Mouse (Mus musculus): Measurements from ENCODE around the gene Scn3b.

Gene Scn3b

DNA sequence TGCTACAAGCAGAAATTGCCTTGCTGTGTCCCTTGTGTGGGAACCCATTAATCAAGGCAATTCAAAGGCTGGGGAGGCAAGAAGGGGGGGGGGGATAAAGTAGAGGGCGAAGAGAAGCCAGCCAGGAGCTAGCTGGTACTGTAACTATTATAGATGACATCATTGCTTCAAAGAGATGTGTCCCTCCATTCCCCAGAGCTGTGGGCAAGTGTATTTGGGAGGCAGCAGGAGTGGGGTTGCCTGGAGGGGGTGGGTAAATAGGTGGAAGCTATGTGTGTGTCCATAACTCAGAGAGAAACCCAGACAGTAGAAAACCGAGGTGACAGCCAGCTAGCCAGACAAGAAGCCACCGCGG is 292 bp upstream of the Scn3b start:
- DNase-seq (ENCODE audit: low spot score in 2 of 2), result no peak

DNA sequence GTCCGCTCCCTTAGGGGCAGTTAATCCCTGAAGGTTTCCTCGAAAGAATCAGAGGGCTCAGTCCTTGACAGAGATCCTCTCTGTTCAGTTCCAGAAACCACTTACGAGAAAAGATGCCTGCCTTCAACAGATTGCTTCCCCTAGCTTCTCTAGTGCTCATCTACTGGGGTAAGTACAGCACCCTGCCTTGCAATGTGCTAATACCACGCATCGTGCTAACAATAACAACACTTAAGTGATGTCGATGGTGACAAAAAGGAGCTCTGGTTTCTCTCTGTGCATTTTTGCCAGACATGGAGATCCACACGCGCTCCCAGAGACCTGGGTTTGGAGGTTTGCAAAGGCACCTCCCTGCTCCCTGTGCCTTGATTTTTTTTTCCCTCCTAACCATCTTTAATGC is 863 bp downstream of the Scn3b start:
- DNase-seq (ENCODE audit: low spot score in 2 of 2), result no peak

DNA sequence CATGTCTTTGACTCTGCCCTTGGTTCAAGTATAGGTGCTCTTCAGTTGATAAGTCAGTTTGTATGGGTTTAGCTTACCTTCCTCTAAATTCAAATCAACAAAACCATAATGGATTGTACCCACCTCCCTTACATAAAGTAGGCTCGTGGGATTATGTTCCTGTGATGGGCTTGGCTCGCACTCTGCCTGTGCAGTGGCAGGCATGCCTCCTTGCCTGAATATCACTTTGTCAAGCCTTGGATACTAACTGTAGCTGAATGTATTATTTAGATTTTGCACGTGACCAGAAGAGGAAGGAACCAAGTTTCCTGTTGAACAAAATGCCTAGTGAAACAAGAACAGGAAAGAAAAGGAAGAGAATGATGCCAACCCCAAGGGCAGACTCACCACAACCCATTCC is 2.1 kb downstream of the Scn3b start:
- no peak for DNase-seq (ENCODE audit: low spot score in 2 of 2)

DNA sequence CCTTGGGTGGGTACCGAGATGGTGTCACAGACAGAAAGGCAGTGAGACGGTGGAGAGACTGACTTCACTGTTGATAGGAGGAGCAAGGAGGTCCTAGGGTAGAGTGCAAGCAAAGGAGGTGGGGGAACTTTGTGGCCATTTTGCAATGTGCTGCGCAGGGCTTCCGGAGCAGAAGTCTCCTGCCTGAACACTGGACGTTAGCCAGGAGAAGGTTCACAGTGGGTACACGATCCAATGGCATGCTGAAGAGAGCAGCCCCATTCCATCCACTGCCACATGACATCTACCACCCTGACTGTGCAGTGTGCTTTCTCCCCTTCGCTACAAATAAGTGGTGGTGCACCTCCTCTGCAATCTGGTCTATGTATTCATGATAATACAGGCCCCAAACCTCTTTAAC is 3.8 kb downstream of the Scn3b start:
- no peak for DNase-seq (ENCODE audit: low spot score in 2 of 2)

DNA sequence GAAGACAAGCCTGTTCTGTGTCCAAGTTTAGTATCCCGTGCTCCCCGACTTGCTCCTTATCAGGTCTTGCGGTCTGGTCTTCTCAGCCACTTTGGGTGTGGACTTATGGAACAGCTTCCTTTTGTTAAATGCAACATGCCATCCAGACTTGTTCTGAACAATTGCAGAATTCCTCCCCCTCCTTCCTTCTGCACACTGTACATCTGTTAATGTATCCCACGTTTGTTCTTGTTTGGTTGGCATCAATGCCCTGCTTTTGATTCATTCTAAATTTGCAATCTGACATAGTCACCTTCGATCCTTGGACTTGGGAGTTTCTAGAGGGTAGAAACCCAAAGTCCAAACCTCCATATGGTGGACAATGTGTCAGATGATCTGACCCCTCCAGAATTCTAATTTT is 6.9 kb downstream of the Scn3b start:
- no peak for DNase-seq (ENCODE audit: low spot score in 2 of 2)

DNA sequence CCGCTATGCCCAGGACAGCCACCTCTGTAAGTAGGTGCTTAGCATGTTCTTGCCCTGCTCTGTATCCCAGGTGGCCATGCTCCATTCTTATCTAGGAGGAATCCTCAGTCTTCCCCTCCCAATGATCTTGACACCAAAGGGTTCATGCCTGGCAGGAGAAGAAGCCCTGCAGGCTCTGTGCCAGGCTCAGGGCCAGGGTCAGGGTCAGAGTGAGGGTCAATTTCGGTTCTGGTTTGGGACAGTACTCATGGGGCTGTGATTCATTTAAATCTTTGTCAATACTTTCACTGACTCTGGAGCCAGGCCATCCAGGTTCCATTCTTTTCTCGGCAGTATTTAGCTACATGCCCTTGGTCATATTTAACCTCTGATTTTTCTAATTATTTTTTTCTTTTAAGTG is 8.7 kb downstream of the Scn3b start:
- no peak for DNase-seq (ENCODE audit: low spot score in 2 of 2)

DNA sequence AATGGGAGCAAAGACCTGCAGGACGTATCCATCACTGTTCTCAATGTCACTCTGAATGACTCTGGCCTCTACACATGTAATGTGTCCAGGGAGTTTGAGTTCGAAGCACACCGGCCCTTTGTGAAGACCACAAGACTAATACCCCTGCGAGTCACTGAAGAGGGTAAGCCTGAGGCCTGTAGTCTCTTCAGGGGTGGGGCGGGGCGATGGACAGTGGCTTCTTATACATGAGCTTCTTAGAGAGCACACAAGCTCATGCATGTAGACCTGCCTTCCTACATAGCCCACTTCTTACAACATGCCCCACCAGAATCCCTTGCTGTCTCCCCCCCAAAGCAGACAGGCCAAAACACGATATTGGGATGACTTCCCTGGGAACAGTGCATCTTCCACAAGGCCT is 10.4 kb downstream of the Scn3b start:
- no peak for DNase-seq (ENCODE audit: low spot score in 2 of 2)

DNA sequence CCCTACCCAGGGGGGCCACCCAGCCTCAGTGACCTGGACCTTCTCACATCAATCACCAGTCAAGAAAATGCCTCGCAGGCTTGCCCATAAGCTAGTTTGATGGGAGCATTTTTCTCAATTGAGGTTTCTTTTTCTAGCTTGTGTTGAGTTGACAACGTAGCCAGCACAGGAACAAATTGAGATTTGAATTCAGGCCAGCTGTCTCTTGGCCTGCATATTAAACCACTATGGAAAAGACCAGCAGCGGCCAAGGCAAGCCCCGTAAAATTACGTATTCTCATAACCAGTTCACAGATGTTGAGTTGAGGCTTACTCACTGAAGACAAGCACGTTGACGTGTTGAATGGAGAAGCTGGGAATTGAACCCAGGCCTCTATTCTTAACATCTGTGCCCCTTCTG is 14.0 kb downstream of the Scn3b start:
- DNase-seq (ENCODE audit: low spot score in 2 of 2), result no peak

DNA sequence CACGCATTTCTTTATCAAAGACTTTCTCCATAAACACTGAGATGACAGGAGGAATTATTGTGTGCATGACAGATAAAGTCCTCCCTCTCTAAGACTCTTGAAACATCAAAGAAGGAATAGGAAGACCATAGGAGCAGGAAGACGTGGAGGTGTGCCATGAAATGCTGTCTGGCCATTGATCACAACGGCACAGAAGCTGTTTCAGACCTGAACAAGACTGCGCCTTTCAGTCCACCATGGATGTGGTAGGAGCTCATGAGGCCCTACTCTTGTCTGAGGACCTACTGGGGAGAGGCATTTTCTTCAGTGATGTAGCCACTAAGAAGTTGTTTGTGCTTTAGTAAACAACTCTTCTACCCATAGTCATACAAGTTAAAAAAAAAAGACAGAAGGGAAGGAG is 23.5 kb downstream of the Scn3b start:
- DNase-seq (ENCODE audit: low spot score in 2 of 2), result no peak

DNA sequence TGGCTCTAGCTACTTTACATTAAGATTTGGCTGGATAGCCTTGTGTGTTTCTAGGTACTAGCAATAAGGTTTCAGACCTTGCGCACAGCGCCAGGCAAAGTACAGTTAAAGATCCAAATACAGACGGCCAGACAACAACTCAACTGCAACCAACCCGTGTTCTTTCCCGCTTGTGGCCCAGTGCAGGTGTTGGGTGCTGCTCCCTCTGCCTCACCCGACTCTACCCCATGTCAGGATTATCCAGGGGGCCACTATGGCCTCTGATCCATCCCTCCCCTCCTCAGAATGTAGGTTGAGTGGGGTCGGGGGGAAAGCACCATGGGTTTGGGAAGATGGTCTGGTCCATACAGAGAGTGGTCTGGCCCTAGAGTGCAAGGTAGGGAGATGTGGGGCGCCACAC is 24.3 kb downstream of the Scn3b start:
- DNase-seq (ENCODE audit: low spot score in 2 of 2), result no peak

DNA sequence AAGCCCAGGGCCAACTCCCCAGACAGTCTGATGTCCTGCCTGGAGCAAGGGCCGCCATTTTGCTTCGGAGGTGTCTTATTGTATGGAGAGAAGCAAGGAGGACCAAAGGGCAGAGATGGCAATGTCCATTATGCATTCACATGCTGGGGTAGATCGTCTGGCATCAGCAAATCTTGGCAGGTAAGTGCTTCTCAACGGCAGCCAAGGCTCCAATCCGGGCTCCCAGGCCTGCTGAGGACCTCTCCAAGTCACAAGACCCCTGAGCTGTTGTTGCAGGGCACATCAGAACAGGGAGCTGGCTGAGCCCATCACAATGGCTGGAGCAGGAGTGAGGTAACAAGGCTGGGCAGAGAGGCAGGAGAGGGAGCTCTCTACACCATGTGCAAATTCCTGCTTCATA is 24.7 kb downstream of the Scn3b start:
- DNase-seq (ENCODE audit: low spot score in 2 of 2), result no peak

DNA sequence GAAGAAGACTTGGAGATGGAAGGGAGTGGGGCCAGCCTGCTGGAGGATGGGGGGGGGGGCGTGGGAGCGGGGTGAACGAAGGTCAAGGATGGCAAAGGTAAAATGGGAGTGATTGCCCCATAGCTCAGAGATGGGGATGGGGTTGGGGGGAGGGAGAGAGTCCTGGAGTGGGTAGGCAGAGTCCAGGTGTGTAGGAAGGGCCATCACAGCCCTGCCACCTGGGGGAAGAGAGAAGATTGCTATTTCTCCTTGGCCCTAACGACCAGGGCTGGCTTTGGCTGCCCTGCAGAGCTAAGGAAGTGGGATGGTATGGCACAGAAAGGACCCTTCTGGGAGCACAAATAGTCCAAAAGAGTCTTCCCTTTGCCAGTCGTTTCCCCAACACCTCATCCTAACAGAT is 25.2 kb downstream of the Scn3b start:
- DNase-seq (ENCODE audit: low spot score in 2 of 2), result no peak

DNA sequence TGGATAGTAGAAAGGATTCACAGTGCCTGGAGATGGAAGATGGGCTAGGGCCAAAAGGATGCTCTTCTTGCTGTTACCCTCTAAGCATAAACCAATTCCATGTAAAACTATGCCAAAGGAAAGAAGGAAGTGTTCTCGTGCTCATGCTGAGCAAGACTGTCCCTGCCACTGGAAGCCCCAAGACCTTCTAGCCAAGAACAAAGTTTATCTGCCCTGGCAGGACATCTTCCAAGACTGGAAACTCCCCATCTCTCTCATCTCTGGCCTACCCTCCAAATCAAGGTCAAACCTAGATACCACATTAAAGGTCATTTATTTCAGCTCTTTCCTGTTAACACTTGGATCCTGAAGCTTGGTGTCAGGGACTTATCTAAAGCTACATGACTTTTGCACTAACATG is 25.8 kb downstream of the Scn3b start:
- no peak for DNase-seq (ENCODE audit: low spot score in 2 of 2)

DNA sequence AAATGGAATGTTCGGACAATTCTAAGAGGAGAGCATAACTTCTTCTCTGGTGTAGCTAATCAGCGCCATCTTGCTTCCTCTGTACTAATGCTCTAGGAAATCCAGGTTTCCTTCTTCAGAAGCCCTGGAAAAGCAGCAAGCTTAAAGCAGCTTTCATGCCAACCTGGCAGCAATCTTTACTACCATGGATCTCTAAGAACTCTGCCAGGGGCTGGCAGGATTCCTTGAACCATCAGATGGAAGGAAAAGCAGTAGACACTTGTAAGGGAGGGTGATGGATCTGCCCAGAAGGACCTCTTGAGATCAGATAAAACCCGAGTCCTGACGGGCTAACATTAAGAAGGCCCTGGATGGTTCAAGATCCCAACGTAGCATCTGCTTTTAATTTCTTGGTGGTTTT is 27.2 kb downstream of the Scn3b start:
- peak in 1 of 2 experiments; percentile 62 for DNase-seq (ENCODE audit: low spot score in 2 of 2)

DNA sequence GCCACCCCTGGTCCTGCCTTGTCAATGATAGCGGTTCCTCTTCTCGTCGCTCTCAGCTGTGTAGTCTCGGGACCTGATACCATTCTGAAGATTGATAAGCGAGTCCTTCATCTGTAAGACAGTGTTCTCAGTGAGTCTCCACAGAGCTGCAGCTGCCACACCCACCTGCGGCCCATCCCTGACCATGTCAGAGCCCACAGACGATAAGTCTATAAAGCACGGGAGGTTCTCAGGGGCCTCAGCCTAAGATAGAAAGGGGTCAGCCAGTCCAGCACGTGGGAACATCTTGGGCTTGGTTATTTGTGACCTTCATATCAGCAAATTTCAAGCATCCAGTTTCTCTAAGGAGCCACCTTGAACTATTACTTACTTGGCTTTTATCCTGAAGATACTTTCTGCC is 29.0 kb downstream of the Scn3b start:
- DNase-seq (ENCODE audit: low spot score in 2 of 2), result no peak

DNA sequence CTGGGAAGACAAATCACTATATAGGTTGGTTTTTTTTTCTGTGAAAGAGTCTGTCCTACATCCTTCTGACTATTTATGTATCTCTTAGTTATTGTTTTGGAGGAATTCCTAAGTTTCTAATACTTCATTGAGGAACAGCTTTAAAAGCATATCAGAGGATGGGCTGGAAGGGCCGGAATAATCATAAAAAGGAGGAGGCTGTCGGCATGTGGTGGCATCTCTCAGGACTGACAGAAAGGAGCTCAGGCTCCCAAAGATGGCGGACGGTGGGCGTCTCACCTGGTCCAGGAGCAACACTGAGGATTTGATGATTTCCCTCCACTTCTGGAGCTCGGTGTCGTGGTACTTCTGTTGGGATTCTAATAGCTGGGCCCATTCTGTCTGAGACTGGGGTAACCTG is 30.3 kb downstream of the Scn3b start:
- no peak for DNase-seq (ENCODE audit: low spot score in 2 of 2)

DNA sequence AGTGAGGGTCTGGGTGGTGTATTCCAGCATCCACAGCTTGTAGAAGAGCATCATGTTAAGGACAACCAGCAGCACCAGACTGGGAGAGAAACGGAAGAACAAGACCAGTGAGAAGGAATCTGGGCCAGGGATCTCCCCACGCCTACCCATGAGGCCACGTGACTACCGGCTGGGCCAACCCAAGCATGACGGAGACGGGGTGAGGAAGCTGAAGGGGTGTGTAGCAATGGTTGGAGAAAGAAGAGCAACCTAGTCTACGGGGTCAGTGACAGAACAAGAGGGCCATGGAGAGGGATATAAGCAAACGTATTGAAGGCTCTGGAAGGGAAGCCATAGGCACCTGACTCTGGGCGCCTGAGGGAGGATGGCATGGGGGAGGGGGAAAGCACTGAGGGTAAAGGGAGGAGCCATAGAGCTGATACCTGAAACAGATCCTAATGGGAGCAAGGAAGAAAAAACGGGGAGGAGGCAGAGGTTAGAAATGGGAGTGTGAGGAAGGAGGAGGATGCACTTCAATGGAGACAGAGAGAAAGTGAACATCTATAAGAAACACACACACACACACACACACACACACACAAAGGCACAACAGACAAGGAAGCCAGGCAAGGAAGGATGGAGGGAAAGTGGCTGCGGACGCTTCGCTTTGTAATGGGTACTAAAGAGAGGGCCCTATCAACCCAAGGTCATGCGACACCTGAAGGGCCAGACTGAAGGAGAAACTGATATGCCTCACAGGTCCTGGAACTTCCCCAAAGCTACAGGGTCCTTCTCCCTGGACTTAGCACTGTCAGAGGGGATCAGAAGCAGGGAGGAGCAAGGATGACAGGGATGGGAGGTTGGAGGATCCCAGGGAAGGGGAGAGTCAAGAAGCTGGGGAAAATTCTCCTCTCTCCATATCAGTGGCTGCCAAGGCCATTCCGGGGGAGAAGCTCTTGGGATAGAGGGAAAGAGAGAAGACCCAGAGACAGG is 31.3 kb downstream of the Scn3b start:
- DNase-seq (ENCODE audit: low spot score in 2 of 2), result no peak

DNA sequence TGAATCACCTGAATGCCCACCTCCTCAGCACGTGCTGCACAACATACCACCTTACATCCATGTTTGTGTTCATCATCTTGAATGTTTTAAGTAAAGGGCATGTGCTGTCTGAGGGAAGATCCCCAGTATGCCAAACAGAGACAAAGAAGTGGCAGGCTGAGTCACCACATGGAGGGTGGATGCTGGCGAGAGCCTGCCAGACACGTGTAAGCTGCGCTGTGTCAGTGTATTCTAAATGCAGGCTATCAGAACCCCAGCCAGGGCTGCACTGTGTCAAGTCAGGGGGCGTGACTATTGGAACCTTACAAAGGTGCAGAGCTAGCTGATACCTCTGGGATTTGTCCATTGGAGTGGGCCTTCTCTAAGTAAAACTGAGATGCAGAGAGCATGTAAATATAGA is 32.5 kb downstream of the Scn3b start:
- DNase-seq (ENCODE audit: low spot score in 2 of 2), result no peak

DNA sequence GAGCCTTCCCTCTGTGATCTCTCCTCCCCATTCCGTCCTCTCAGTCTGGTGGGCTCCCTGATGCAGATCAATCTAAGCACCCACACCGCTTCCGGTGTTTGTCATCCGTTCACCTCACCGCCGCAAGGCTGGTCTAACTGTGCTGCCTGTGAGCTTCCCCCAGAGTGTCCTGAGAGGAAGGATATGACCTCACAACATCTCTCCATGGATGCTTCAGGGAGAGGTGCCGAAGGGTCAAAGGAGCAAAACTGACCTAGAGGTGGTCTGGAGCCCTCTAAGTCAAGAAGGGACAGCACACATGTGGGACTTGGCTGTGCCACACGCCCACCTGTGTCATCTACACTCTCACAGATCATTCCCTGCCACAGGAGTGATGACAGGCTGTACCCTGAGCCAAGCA is 33.4 kb downstream of the Scn3b start:
- no peak for DNase-seq (ENCODE audit: low spot score in 2 of 2)

DNA sequence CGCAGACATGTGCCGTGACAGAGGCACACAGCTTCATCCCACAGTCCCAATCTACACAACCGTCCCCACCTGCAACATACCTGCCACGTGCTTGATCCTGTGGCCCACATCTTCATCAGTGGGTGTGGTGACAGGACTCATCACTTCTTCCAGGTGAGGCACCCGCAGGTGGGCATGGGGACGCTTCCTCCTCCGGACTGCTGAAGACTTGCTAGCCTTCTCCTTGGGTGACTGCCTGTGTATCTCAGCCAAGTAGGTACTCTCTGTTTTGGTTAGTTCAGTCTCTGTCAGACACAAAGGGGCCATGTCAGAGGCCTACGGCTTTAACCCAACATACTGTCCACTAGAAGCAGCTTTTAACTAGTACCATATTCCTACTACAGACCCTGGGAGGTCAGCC is 35.2 kb downstream of the Scn3b start:
- no peak for DNase-seq (ENCODE audit: low spot score in 2 of 2)

DNA sequence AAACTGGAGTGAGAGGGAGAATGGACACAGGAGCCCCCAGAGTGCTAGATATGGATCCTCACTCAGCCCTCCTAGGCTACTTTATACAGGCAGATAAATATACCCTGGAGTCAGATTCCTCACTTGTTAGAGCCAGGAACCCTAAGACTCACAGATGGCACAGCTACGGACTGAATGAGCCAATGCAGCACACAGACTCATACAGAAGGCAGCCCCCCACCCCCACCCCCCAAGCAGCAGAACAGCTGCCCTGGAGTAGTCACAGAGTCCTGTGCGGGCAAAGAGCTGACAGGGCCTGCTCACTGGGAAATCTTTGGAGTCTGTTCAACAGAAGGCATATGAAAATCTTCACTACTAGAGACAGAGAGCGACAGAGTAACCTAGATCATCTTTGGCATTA is 38.3 kb downstream of the Scn3b start:
- DNase-seq (ENCODE audit: low spot score in 2 of 2), result no peak

DNA sequence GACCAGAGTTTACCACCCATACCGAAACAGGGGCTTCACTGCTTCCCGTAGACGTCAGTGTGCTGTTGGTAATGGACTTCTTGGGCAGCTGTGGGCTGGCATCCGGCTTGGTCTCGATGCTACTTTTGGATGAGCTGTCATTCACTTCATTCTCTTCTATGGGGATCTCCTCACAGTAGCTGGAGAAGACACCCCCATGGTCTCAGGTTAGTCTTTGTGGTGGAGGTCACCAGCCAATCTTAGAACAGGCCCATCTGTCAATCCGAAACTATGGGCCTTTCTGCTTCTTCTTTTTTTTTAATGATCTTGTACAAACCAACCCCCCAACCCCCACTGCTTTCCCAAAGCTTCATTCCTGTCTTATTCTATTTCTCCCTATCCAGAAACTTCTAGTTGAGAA is 40.9 kb downstream of the Scn3b start:
- DNase-seq (ENCODE audit: low spot score in 2 of 2), result no peak

DNA sequence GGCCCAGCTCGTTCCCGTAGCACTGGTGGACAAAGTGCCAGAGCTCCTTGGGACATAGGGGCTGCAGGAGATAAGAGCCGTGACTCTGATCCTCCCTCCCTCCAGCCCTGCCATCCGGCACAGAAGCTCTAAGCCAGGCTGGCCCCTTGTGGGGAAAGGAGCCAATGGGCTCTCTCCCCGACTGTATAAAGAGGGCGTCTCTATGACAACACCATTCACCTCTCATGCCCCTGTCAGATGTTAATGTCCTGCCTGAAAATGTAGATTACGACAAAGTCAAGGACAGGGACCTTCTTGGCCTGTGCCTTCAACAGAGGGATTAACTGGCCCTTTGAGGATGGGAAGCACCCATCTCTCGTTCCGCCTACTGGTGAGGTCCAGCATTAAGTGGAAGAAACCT is 42.8 kb downstream of the Scn3b start:
- DNase-seq (ENCODE audit: low spot score in 2 of 2), result no peak
